Mouse (Mus musculus) heart, embryonic 14.5 days (tissue): Measurements from ENCODE around the gene Fbln2. TPM values are rescaled to one million over a fixed set of nuclear protein-coding genes. Genes with fewer than 3 reads are reported as not detected.

Experiments used
- ATAC-seq: fragments of 200-750 bp; cut with Nextera tagmentation; 2 replicates; pipeline ENCODE4 v1.8.0; 2017; ENCODE audit warnings: low read depth, moderate TSS enrichment; ENCODE audit not compliant: insufficient number of reproducible peaks, insufficient read depth, low FRiP score
- H3K27ac ChIP-seq, 2 experiments: fragments of 200-500 bp in 1 of 2; fragments of 300-500 bp in 1 of 2; sonication (generic) in 1 of 2; replicated peaks in 1 of 2; 2 replicates each; pipeline ENCODE4 v1.5.1; 2012 to 2014; ENCODE audit warnings: low read depth in 2 of 2, low read length in 2 of 2, control low read depth in 1 of 2, mild to moderate bottlenecking in 1 of 2, mixed read lengths in 1 of 2; ENCODE audit not compliant: control insufficient read depth in 1 of 2, insufficient read depth in 1 of 2
- H3K27me3 ChIP-seq: fragments of 300-500 bp; sonication (generic); 2 replicates; pipeline ENCODE4 v1.6.1; 2014; ENCODE audit warnings: mild to moderate bottlenecking, low read length, control low read depth; ENCODE audit not compliant: control insufficient read depth, insufficient read depth
- H3K36me3 ChIP-seq: fragments of 300-500 bp; sonication (generic); 2 replicates; pipeline ENCODE4 v1.6.1; 2014; ENCODE audit warnings: mild to moderate bottlenecking, control low read depth, low read length, mixed read lengths; ENCODE audit not compliant: control insufficient read depth, insufficient read depth
- H3K4me1 ChIP-seq, 2 experiments: fragments of 200-500 bp in 1 of 2; fragments of 300-500 bp in 1 of 2; sonication (generic) in 1 of 2; 2 replicates each; pipeline ENCODE4 v1.6.1; 2012 to 2014; ENCODE audit warnings: low read length in 2 of 2, control low read depth in 1 of 2, mixed read lengths in 1 of 2; ENCODE audit not compliant: control insufficient read depth in 2 of 2, insufficient read depth in 2 of 2
- H3K4me2 ChIP-seq: fragments of 300-500 bp; sonication (generic); 2 replicates; pipeline ENCODE4 v1.6.1; 2014; ENCODE audit warnings: mild to moderate bottlenecking, low read length
- H3K4me3 ChIP-seq, 2 experiments: fragments of 200-500 bp in 1 of 2; fragments of 300-500 bp in 1 of 2; sonication (generic) in 1 of 2; 2 replicates each; pipeline ENCODE4 v1.5.1; 2012 to 2014; ENCODE audit warnings: low read length in 2 of 2, mild to moderate bottlenecking in 2 of 2, control low read depth in 1 of 2, low read depth in 1 of 2, moderate library complexity in 1 of 2; ENCODE audit not compliant: control insufficient read depth in 1 of 2, insufficient read depth in 1 of 2
- H3K9ac ChIP-seq: fragments of 300-500 bp; sonication (generic); 2 replicates; pipeline ENCODE4 v1.6.1; 2014; ENCODE audit warnings: mild to moderate bottlenecking, low read length
- H3K9me3 ChIP-seq: fragments of 300-500 bp; sonication (generic); 2 replicates; pipeline ENCODE4 v1.6.1; 2016; ENCODE audit warnings: low read length, control low read depth; ENCODE audit not compliant: control insufficient read depth
- WGBS: fragments of 180-500 bp; shearing (Covaris S2); extraction: QIAGEN DNeasy Blood & Tissue Kit; methylation state at CpG from one replicate; pipeline ENCODE4 v1.1.7; 2014; 5-methylcytosine and 5-hydroxymethylcytosine counted together
- polyA plus RNA-seq: library from polyadenylated mRNA; unstranded; fragments of >200 nt; fragmentation: Nextera tagmentation; extraction: Ambion mirVana; gene quantifications from 2 replicates; pipeline ENCODE4 v1.2.1, GENCODE M21; 2014

Gene Fbln2
- polyA plus RNA-seq, 1 experiment from 2014 or later = 144 TPM

GRCm38 (mm10) chr6:91249797-91250196 is 37.5 kb downstream of the Fbln2 start:
- Histone ChIP-seq H3K9me3 (peaks cover 5% of the 10 kb centered on the region; the same call in 1 of the 2 replicates), H3K4me1 (peaks cover 8 to 14% of the 10 kb centered on the region in 2 experiments; a peak in 3 of 4 replicates), H3K9ac (no peak overlapping the region), H3K4me2 (no peak overlapping the region), H3K27ac (no peak overlapping the region), H3K27me3 (no peaks in the 10 kb centered on the region), H3K36me3 (no peaks in the 10 kb centered on the region), H3K4me3 (no peak overlapping the region)
- WGBS = 95% methylated on average over 1 of the region's 1 CpGs
- ATAC-seq = no peak

- no peak overlapping the region for H3K27ac ChIP-seq
- H3K9ac ChIP-seq = no peak overlapping the region
- H3K4me3 ChIP-seq = no peak overlapping the region
- no peak for ATAC-seq
- peaks cover 26% of the 10 kb centered on the region for H3K36me3 ChIP-seq
- H3K4me2 ChIP-seq = no peak overlapping the region
- WGBS = 65% methylated on average over 16 of the region's 16 CpGs
- peaks cover 3% of the 10 kb centered on the region; the same call in 1 of the 2 replicates for H3K27me3 ChIP-seq
- no peaks in the 10 kb centered on the region for H3K9me3 ChIP-seq
- no peaks in the 10 kb centered on the region for H3K4me1 ChIP-seq
Observed at GRCm38 (mm10) chr6:91259440-91260120, 47.3 kb downstream of the Fbln2 start.

- ATAC-seq = no peak
- Histone ChIP-seq H3K36me3 (peaks cover 26% of the 10 kb centered on the region), H3K27me3 (peaks cover 3% of the 10 kb centered on the region; the same call in 1 of the 2 replicates), H3K9me3 (no peaks in the 10 kb centered on the region), H3K4me2 (no peak overlapping the region), H3K4me3 (no peak overlapping the region), H3K27ac (no peak overlapping the region), H3K9ac (no peak overlapping the region), H3K4me1 (no peaks in the 10 kb centered on the region)
- WGBS = 77% methylated on average over 8 of the region's 8 CpGs
Observed at GRCm38 (mm10) chr6:91260347-91260986, 48.2 kb downstream of the Fbln2 start.

- WGBS = 45% methylated on average over 3 of the region's 3 CpGs
- H3K9ac ChIP-seq = no peak overlapping the region
- H3K9me3 ChIP-seq = no peaks in the 10 kb centered on the region
- no peak overlapping the region for H3K27ac ChIP-seq
- no peak overlapping the region for H3K4me3 ChIP-seq
- no peaks in the 10 kb centered on the region; a peak in 1 of 4 replicates for H3K4me1 ChIP-seq
- H3K4me2 ChIP-seq = no peak overlapping the region
- no peak for ATAC-seq
- peaks cover 26% of the 10 kb centered on the region for H3K36me3 ChIP-seq
- peaks cover 3% of the 10 kb centered on the region; the same call in 1 of the 2 replicates for H3K27me3 ChIP-seq
Observed at GRCm38 (mm10) chr6:91260987-91261367, 48.7 kb downstream of the Fbln2 start.

- no peak overlapping the region for H3K4me2 ChIP-seq
- no peak for ATAC-seq
- no peaks in the 10 kb centered on the region for H3K9me3 ChIP-seq
- WGBS = 83% methylated on average over 12 of the region's 12 CpGs
- peaks cover 0 to 2% of the 10 kb centered on the region in 2 experiments; a peak in 1 of 4 replicates for H3K4me1 ChIP-seq
- no peak overlapping the region for H3K9ac ChIP-seq
- peaks cover 23% of the 10 kb centered on the region for H3K36me3 ChIP-seq
- H3K27ac ChIP-seq = no peak overlapping the region
- H3K27me3 ChIP-seq = no peaks in the 10 kb centered on the region
- H3K4me3 ChIP-seq = no peak overlapping the region
Observed at GRCm38 (mm10) chr6:91265616-91266015, 53.4 kb downstream of the Fbln2 start.

GRCm38 (mm10) chr6:91266647-91267046 is 54.4 kb downstream of the Fbln2 start:
- H3K27me3 ChIP-seq = no peaks in the 10 kb centered on the region
- ATAC-seq = no peak
- H3K4me1 ChIP-seq = peaks cover 0 to 2% of the 10 kb centered on the region in 2 experiments; a peak in 1 of 4 replicates
- no peak overlapping the region for H3K9ac ChIP-seq
- 67% methylated on average over 1 of the region's 1 CpGs for WGBS
- H3K27ac ChIP-seq = no peak overlapping the region
- H3K9me3 ChIP-seq = no peaks in the 10 kb centered on the region
- no peak overlapping the region for H3K4me3 ChIP-seq
- peaks cover 29% of the 10 kb centered on the region for H3K36me3 ChIP-seq
- no peak overlapping the region for H3K4me2 ChIP-seq

- Histone ChIP-seq H3K36me3 (peaks cover 29% of the 10 kb centered on the region), H3K27me3 (no peaks in the 10 kb centered on the region), H3K9me3 (no peaks in the 10 kb centered on the region), H3K4me2 (no peak overlapping the region), H3K4me3 (no peak overlapping the region), H3K9ac (no peak overlapping the region), H3K27ac (no peak overlapping the region), H3K4me1 (peaks cover 0 to 2% of the 10 kb centered on the region in 2 experiments; a peak in 1 of 4 replicates)
- WGBS = 39% methylated on average over 9 of the region's 9 CpGs
- no peak for ATAC-seq
Observed at GRCm38 (mm10) chr6:91268318-91268717, 56.1 kb downstream of the Fbln2 start.
